Mouse (Mus musculus): Measurements from ENCODE around the gene Mtss1l.
A peak's percentile ranks its signal among the peaks of the same experiment; 100 is the strongest.

Mtss1l gene

GRCm38 (mm10) chr8:110708429-110708828 lies 12.8 kb upstream of the Mtss1l start:
- DNase-seq, result no peak

DNA sequence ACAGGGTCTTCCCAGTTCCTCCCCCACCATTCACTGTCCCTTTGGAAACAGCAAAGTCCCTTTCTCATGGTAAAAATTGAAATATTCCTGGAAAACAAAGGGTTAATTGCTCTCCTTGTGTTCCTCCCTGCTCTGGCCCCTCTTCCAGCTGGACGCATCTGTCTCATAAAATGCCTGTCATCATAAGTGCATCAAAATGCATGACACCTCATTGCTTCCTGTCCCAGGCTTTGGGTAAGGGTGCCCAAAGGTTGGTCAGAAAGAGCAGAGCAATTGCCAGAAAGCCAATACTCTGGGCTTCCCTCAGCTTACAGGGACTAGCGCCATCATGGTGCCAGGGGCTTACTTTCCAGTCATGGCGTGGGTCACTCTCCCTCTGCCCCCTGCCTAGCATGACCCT lies 10.7 kb upstream of the Mtss1l start:
- no peak for DNase-seq

GRCm38 (mm10) chr8:110711271-110711934 lies 9.9 kb upstream of the Mtss1l start:
- no peak for DNase-seq

GRCm38 (mm10) chr8:110713073-110713472 lies 8.2 kb upstream of the Mtss1l start:
- no peak for DNase-seq

DNA sequence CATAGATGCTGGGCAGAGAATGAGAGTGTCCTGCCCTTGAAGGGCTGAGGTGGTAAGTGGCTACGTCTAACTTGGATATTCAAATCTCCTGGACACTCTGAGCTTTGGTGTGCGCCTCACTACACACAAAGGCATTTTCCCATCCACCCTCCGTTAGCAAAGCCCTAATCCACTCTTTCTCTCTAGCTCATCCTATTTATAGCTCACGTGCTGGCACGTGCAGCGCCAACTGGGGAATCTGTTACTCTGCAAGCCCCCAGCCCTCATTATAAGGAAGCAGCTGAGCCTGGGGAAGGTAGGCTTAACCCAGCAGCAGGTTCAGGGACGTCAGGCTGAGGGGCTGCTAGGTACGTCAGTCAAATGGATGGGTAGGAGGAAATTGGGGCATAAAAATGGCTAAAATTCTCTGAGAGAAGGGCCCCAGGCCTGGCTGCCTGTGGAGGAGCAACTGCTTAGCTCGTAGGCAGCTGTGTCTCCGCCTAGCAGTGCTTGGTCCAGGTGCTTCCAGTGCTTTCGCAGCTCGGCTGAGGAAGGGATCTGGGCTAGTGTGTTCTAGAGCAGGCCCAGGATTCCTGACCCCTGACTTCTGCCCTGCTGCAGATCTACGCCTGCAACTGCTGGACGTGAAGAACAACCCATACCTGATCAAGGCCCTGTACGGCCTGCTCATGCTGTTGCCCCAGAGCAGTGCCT lies 6.3 kb upstream of the Mtss1l start:
- DNase-seq, result no peak

DNA sequence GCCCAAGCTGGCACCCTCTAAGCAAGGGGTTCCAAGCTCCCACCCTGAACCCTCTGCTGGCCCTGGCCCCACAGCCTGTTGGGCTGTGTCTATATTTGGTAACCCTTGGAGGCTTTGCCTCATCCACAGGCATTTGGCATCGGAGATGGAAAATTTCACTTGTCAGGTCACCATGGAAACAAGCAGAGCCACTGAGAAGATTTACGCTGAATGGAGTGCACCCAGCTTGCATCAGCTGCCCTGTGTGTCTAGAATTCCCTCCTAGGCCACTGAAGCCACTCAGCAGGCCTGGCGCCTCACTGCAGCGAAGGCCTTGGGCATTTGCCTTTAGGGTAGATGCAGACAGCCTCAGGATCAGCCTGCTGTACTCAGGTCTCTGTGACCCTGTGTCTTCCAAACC lies 5.2 kb upstream of the Mtss1l start:
- no peak for DNase-seq

DNA sequence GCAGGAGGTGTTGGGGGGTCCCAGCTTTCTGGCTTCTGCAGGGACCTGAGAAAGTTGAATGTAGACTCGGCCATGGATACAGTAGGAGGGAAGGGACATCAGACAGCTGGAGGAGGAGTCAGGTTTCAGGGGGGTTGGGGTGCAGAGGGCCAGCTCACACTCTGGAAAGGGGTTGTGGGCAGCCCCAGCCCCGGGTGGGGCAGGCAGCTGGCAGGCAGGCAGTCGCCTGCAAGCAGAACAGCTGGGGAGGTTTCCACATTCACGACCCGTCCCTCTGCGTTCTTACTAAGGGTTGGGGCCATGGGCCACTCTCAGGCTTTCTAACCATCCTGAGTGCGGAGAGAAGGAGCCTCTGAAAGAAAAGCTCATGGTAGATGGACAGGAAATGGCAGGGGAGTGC lies 4.1 kb upstream of the Mtss1l start:
- DNase-seq, result no peak

DNA sequence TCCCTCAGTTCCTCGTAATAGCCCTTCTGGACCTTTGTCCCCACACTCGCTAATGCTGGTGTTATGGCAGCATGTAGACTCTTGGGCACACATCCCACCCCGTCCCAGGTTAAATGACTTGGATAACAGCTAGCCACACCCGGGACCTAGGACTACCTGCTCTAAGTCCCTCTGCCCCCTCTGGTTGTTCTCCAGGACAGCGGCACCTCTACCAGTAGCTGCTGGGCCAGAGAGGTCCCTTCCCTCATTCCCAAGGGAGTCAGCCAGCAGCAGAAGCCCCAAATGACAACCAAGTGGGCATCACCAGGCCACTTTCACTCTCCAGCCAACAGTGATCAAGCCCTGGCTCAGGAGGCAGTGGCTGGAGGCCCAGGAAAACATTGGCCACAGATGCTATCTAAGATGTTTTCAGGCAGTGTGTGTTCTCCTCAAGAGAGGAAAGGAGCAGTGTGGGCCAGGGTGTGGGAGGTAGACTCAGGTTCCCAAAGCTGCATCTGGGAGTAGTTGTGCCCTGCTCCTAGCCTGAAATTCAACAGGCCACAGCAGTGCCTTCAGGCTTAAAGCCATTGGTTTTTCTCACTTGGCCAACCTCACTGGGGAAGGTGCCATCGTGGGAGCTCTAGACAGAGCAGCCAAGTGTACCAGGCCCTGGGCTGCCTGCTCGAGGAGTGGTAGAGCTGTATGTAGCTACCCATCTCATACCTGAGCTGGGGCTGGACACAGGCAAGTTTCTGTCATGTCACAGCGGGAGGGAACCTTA lies 2.9 kb upstream of the Mtss1l start:
- no peak for DNase-seq

GRCm38 (mm10) chr8:110718969-110719670 lies 2.2 kb upstream of the Mtss1l start:
- DNase-seq, result peak; percentile 47

DNA sequence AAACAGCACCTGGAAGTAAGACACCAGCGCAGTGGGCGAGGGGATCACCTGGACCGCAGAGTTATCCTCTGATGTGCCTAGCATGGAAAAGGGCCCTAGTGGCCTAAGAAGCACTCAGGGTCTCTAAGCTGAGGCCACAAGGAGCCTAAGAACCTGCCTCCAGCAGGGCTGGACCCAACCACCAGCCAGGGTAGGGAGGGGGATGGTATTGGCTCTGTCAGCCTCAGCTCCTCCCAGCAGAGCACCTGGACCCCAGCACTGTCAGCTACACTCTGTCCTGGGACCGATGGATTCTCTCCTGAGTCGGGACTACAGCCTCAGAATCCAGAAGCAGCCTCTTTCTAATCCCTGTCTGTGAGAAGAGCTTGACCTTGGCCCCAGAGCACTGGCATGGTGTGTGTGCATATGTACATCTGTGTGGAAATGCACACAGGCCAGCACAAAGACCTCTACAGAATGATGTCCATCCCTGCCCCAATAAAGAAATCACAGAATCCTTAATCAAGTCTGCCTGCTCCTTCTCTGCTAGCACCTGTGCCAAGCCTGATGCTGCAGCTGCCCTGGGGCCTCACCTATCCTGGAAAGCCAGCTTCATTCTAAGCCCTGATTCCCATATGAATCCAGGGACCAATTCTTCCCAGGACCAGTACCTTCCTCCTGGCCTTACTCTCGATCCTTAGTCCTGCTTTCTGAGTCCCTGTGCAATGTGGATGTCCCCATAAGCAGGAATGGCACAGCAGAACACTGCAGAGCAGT lies 1.2 kb upstream of the Mtss1l start:
- no peak for DNase-seq

DNA sequence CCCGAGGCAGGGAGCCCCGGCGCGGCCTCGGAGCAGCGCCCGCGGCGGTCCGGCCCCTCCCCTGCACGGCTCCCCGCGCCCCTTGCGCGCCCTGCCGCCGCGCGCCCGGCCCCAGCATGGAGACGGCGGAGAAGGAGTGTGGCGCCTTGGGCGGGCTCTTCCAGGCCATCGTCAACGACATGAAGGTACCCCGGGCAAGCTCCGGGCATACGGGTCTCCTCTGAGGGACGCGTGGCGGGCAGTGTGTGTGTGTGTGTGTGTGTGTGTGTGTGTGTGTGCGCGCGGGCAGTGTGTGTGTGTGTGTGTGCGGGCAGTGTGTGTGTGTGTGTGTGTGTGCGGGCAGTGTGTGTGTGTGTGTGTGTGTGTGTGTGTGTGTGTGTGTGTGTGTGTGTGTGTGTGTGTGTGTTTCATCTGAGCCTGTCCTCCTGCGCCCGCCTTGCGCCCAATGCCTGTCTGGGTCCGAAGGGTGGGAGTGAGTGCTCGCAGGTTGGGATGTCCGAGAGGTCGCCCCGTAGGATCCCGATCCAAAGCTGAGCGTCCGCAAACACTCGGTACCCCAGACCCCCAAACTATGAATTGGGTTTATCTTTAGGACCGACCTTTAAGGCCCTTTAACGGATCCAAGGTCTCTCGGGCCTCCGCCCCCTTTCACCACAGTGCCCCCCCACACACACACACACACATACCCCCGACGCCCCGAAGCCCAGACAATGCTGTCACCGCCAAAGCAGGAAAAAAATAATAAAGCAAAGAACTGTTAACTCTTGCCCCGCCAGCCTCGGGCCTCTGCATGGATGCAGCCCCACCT lies 534 bp downstream of the Mtss1l start:
- DNase-seq, result no peak

- DNase-seq, result no peak
Measured at GRCm38 (mm10) chr8:110722414-110723011, 1.2 kb downstream of the Mtss1l start.

DNA sequence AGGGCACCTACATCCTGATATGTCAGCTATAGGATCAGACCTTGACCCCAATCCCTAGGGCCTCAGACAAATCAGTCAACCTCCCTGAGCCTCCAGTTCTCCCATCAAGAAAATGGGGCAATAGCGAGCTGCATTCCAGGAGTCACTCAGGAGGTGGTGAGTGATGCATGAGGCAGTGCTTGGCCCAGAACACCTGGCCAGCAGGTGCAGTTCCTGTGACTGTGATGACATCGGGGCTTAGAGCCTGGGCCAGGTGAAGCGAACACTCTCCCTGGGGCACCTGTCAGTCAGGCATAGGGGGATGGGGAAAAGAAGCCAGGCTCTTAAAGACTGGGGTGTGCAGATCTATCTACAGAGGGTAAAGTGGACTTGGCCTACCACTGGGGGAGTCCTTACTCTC lies 3.2 kb downstream of the Mtss1l start:
- DNase-seq, result no peak

GRCm38 (mm10) chr8:110725084-110725838 lies 4.0 kb downstream of the Mtss1l start:
- DNase-seq, result no peak

- peak; percentile 57 for DNase-seq
Measured at GRCm38 (mm10) chr8:110726893-110727292, 5.6 kb downstream of the Mtss1l start.

DNA sequence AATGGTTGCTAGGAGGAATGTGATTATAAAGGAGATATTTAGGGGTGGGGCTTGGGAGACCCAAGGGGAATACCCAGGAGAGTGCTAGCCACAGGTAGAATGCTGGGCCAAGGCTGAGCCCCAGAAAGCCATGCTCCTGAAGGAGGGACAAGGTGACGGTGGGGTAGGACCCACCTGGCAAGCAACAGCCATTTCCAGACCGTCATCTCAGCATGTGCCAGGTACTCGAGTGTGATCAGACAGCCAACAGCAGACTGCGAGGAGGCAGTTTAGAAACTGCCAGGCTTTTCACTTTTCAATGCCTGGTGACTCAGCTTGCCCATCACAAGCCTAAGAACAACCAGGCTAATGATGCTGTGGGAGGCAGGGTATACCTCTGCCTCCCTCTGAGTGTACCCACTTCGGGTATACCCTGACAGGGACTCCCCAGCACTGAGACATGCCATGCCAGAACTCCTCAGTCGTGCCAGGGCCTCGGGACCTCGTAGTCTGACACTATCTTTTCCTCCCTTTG lies 10.1 kb downstream of the Mtss1l start:
- DNase-seq, result no peak

GRCm38 (mm10) chr8:110733036-110733435 lies 11.8 kb downstream of the Mtss1l start:
- no peak for DNase-seq

- DNase-seq, result no peak
Measured at GRCm38 (mm10) chr8:110738591-110739195, 17.4 kb downstream of the Mtss1l start.

DNA sequence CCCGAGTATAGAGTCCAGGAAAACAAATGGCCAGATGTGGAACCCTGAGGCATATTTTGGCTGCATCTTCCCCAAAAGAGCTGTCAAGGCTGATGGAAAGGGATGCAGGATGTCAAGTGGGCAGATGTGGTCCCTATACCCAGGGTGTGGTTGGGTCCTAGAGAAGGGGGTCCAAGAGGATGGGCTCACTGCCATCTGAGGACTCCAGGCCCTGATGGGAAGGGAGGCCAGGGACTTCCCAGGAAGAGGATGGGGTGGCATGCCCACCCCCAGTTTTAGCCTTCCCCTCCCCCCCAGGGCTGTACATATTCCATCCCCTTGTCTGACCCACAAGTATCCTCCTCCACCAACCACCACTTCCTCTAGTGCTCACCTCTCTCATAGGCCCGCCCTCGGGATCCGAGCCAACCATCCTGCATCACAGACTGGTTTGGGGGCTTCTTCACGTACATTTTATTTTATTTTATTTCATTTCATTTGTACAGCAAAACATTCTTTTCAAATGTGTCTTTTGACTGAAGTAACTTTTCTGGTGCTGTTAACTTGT lies 19.4 kb downstream of the Mtss1l start:
- DNase-seq, result no peak

Measured in liver (tissue).